Mouse (Mus musculus) neural tube, embryonic 14.5 days (tissue): ENCODE measurements around the gene Gabarapl1. TPM values are rescaled to one million over a fixed set of nuclear protein-coding genes. Genes with fewer than 3 reads are reported as not detected.
A peak's percentile ranks its signal among the peaks of the same experiment; 100 is the strongest.

Experiments
- ATAC-seq: fragments of 200-750 bp; cut with Nextera tagmentation; 2 replicates; pipeline ENCODE4 v1.8.0; 2017; ENCODE audit warnings: low read depth, mild to moderate bottlenecking, moderate TSS enrichment, moderate library complexity
- H3K27ac ChIP-seq: fragments of 300-500 bp; sonication (generic); 2 replicates; pipeline ENCODE4 v1.5.1; 2014; ENCODE audit warnings: low read depth, mild to moderate bottlenecking, control low read depth, low read length, moderate library complexity, mixed read lengths
- H3K27me3 ChIP-seq: fragments of 300-500 bp; sonication (generic); 2 replicates; pipeline ENCODE4 v1.6.1; 2014; ENCODE audit warnings: low read length; ENCODE audit not compliant: control insufficient read depth, insufficient read depth
- H3K36me3 ChIP-seq: fragments of 300-500 bp; sonication (generic); 2 replicates; pipeline ENCODE4 v1.6.1; 2014; ENCODE audit warnings: low read length, mixed read lengths; ENCODE audit not compliant: control insufficient read depth, insufficient read depth
- H3K4me1 ChIP-seq: fragments of 300-500 bp; sonication (generic); 2 replicates; pipeline ENCODE4 v1.6.1; 2014; ENCODE audit warnings: low read length; ENCODE audit not compliant: control insufficient read depth, insufficient read depth
- H3K4me2 ChIP-seq: fragments of 300-500 bp; sonication (generic); 2 replicates; pipeline ENCODE4 v1.6.1; 2014; ENCODE audit warnings: mild to moderate bottlenecking, low read depth, low read length, control low read depth
- H3K4me3 ChIP-seq: fragments of 300-500 bp; sonication (generic); 2 replicates; pipeline ENCODE4 v1.5.1; 2014; ENCODE audit warnings: low read depth, low read length, control low read depth, mixed read lengths
- H3K9ac ChIP-seq: fragments of 300-500 bp; sonication (generic); replicated peaks from 2 replicates; pipeline ENCODE4 v1.6.1; 2014; ENCODE audit warnings: low read depth, mild to moderate bottlenecking, control low read depth, low read length, mixed read lengths
- H3K9me3 ChIP-seq: fragments of 300-500 bp; sonication (generic); 2 replicates; pipeline ENCODE4 v1.6.1; 2016; ENCODE audit warnings: low read length; ENCODE audit not compliant: control insufficient read depth
- WGBS: fragments of 180-500 bp; shearing (Covaris S2); extraction: QIAGEN DNeasy Blood & Tissue Kit; methylation state at CpG from one replicate; pipeline ENCODE4 v1.1.7; 2014; 5-methylcytosine and 5-hydroxymethylcytosine counted together
- polyA plus RNA-seq: library from polyadenylated mRNA; unstranded; fragments of >200 nt; fragmentation: Nextera tagmentation; extraction: Ambion mirVana; gene quantifications from 2 replicates; pipeline ENCODE4 v1.2.1, GENCODE M21; 2014

The Gabarapl1 gene
- polyA plus RNA-seq, 1 experiment from 2014 or later = 60.2 TPM

DNA sequence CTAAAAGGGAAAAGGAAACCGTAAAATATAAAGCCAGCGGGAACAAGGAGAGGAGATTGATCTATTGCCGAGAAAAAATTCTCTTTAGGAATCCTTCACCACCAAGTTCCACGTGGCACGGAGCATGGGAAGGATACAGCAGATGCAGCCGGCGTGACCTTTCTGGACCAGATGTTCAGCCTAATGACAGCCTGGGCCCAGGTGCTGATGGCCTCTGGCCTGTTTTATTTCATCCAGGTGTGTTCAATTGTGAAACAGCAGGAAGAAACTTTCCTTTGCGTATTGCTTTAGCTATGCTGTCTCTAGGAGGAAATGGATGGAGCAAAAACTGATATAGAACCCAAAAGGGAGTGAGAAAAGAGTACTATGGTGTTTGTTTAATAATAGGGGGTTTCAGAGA is 20.1 kb upstream of the Gabarapl1 start:
- no peaks in the 10 kb centered on the region for H3K4me1 ChIP-seq
- no peaks in the 10 kb centered on the region for H3K27me3 ChIP-seq
- WGBS = 78% methylated on average over 8 of the region's 8 CpGs
- no peak for ATAC-seq
- H3K27ac ChIP-seq = no peak overlapping the region
- H3K36me3 ChIP-seq = no peaks in the 10 kb centered on the region
- H3K9me3 ChIP-seq = no peaks in the 10 kb centered on the region
- no peak overlapping the region for H3K9ac ChIP-seq
- H3K4me3 ChIP-seq = no peak overlapping the region
- H3K4me2 ChIP-seq = no peak overlapping the region

DNA sequence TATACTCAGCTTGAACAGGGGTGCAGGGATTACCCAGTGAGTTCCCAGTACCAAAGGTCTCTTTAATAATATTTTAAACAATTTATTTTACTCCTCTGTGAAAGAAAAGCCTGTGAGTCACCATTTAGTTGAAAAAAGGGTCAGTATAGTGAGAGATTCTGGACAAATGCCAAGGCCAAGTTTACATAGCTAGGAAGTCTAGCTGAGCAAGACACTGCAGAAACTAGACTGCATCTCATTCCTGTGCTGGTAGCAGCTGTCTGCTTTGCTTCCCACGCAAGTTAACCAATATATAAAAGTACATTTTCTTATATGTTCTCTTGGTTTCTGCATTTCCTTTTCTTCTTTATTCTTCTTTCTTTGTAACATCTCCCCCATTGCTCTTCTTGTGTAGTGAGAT is 19.6 kb upstream of the Gabarapl1 start:
- 78% methylated on average over 1 of the region's 1 CpGs for WGBS
- Histone ChIP-seq H3K27me3 (no peaks in the 10 kb centered on the region), H3K9ac (no peak overlapping the region), H3K4me2 (no peak overlapping the region), H3K36me3 (no peaks in the 10 kb centered on the region), H3K27ac (no peak overlapping the region), H3K4me1 (no peaks in the 10 kb centered on the region), H3K4me3 (no peak overlapping the region), H3K9me3 (no peaks in the 10 kb centered on the region)
- ATAC-seq = no peak

DNA sequence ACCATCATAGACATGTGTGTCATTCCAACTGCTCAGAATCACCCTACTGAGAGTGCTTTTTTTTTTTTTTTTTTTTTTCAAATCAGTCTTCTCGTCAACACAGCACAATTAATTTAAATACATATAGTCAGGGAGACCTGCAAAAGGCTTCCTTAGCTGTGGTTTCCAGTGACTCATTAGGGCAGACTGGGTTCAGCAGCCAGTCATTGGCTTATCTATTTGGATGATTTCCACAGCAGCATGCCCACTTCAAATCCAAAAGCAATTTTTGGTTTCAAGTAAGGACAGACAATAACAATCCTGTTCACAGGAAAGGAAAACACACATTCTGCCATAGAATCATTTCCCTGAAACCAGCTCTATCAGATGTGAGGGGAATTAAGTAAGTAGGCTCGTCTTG is 18.6 kb upstream of the Gabarapl1 start:
- Histone ChIP-seq H3K4me3 (no peak overlapping the region), H3K9ac (no peak overlapping the region), H3K36me3 (no peaks in the 10 kb centered on the region), H3K27me3 (no peaks in the 10 kb centered on the region), H3K27ac (no peak overlapping the region), H3K9me3 (no peaks in the 10 kb centered on the region), H3K4me1 (no peaks in the 10 kb centered on the region), H3K4me2 (no peak overlapping the region)
- ATAC-seq = no peak
- WGBS = 79% methylated on average over 2 of the region's 2 CpGs

GRCm38 (mm10) chr6:129515068-129515467 is 17.9 kb upstream of the Gabarapl1 start:
- H3K36me3 ChIP-seq = no peaks in the 10 kb centered on the region
- 87% methylated on average over 3 of the region's 3 CpGs for WGBS
- no peak for ATAC-seq

GRCm38 (mm10) chr6:129516388-129516787 is 16.6 kb upstream of the Gabarapl1 start:
- H3K4me3 ChIP-seq = no peak overlapping the region
- no peaks in the 10 kb centered on the region for H3K4me1 ChIP-seq
- H3K36me3 ChIP-seq = no peaks in the 10 kb centered on the region
- no peak overlapping the region for H3K9ac ChIP-seq
- H3K9me3 ChIP-seq = no peaks in the 10 kb centered on the region
- WGBS = 91% methylated on average over 10 of the region's 10 CpGs
- H3K27ac ChIP-seq = no peak overlapping the region
- H3K27me3 ChIP-seq = no peaks in the 10 kb centered on the region
- no peak for ATAC-seq
- no peak overlapping the region for H3K4me2 ChIP-seq

More at GRCm38 (mm10) chr6:129515068-129515467, 17.9 kb upstream of the Gabarapl1 start:
- Histone ChIP-seq H3K27me3 (no peaks in the 10 kb centered on the region), H3K9ac (no peak overlapping the region), H3K4me3 (no peak overlapping the region), H3K27ac (no peak overlapping the region), H3K9me3 (no peaks in the 10 kb centered on the region), H3K4me1 (no peaks in the 10 kb centered on the region), H3K4me2 (no peak overlapping the region)

DNA sequence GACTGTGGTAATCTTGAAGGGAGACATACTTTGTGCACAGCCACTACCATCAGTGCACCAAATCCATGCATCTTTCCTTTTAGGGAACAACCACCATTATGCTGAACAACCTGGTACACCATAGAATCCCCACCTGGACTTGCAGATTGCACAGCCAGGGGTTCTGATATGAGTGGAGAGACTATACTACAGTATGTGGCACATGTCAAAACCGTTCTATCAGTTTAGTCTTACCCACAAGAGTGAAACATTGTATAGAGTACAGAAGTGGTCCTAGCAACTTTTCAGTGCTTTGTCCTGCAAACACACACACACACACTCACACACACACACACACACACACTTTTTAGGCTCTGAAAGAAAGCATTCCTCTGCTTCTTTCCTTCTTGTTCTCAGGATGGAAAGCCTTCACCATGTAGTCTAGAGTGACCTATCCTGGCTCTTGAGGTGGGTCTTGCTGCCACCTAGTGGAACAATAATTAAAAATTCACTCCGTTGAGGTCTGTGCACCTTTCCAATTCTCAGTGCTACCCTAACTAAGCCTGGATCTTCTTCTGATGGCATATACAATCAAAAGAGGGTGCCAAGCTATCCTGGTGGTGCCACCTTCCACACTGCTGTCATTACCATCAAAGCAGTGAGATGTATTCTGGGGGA is 15.1 kb upstream of the Gabarapl1 start:
- no peaks in the 10 kb centered on the region for H3K36me3 ChIP-seq
- ATAC-seq = peak; percentile 95
- no peaks in the 10 kb centered on the region for H3K4me1 ChIP-seq
- H3K27me3 ChIP-seq = no peaks in the 10 kb centered on the region
- no peaks in the 10 kb centered on the region for H3K9me3 ChIP-seq
- H3K9ac ChIP-seq = no peak overlapping the region
- 53% methylated on average over 2 of the region's 2 CpGs for WGBS
- no peak overlapping the region for H3K4me2 ChIP-seq
- no peak overlapping the region for H3K27ac ChIP-seq
- no peak overlapping the region for H3K4me3 ChIP-seq

GRCm38 (mm10) chr6:129526069-129526468 is 6.9 kb upstream of the Gabarapl1 start:
- Histone ChIP-seq H3K9ac (no peak overlapping the region), H3K27me3 (no peaks in the 10 kb centered on the region), H3K36me3 (no peaks in the 10 kb centered on the region), H3K4me2 (no peak overlapping the region), H3K4me1 (no peaks in the 10 kb centered on the region), H3K9me3 (no peaks in the 10 kb centered on the region), H3K4me3 (no peak overlapping the region), H3K27ac (no peak overlapping the region)
- no peak for ATAC-seq

GRCm38 (mm10) chr6:129527416-129527815 is 5.5 kb upstream of the Gabarapl1 start:
- ATAC-seq = no peak
- H3K9me3 ChIP-seq = no peaks in the 10 kb centered on the region
- no peaks in the 10 kb centered on the region for H3K36me3 ChIP-seq
- H3K27me3 ChIP-seq = no peaks in the 10 kb centered on the region
- H3K4me2 ChIP-seq = no peak overlapping the region
- 95% methylated on average over 2 of the region's 2 CpGs for WGBS
- no peak overlapping the region for H3K27ac ChIP-seq
- H3K9ac ChIP-seq = no peak overlapping the region
- H3K4me3 ChIP-seq = no peak overlapping the region
- H3K4me1 ChIP-seq = no peaks in the 10 kb centered on the region

- H3K4me1 ChIP-seq = peaks cover under 1% of the 10 kb centered on the region; the same call in 1 of the 2 replicates
- no peaks in the 10 kb centered on the region for H3K27me3 ChIP-seq
- H3K36me3 ChIP-seq = no peaks in the 10 kb centered on the region
- ATAC-seq = no peak
- no peak overlapping the region for H3K27ac ChIP-seq
- H3K4me2 ChIP-seq = no peak overlapping the region
- H3K9ac ChIP-seq = no peak overlapping the region
- no peaks in the 10 kb centered on the region for H3K9me3 ChIP-seq
- no peak overlapping the region for H3K4me3 ChIP-seq
- 84% methylated on average over 1 of the region's 1 CpGs for WGBS
These were observed 3.4 kb upstream of the Gabarapl1 start for GRCm38 (mm10) chr6:129529605-129530004.
